Mouse (Mus musculus) megakaryocyte, embryonic 14.5 days (primary cell): ENCODE measurements around the gene Lsm12. TPM values are rescaled to one million over a fixed set of nuclear protein-coding genes. Genes with fewer than 3 reads are reported as not detected.
"Not testable (repeated sequence)": the region's sequence is repeated elsewhere in the genome, so short reads cannot be mapped to it uniquely, and the experiment has no call there.

Experiments
- H3K27me3 ChIP-seq: replicated peaks from 2 replicates; pipeline ENCODE3; 2012; ENCODE audit warnings: inconsistent platforms
- H3K36me3 ChIP-seq: replicated peaks from 2 replicates; pipeline ENCODE3; 2012; ENCODE audit warnings: low read length, inconsistent platforms, mixed read lengths
- H3K4me1 ChIP-seq: 2 replicates; pipeline ENCODE4 v1.6.1; 2012; ENCODE audit warnings: inconsistent platforms
- H3K4me3 ChIP-seq: replicated peaks from 2 replicates; pipeline ENCODE3; 2012; ENCODE audit warnings: moderate library complexity, mild to moderate bottlenecking, inconsistent platforms
- H3K9me3 ChIP-seq: 2 replicates; pipeline ENCODE4 v1.6.1; 2012; ENCODE audit warnings: inconsistent platforms
- FLI1 ChIP-seq: IDR thresholded peaks from 2 replicates; pipeline ENCODE4 v1.6.1; 2012; ENCODE audit warnings: low read length, inconsistent platforms, mixed read lengths
- GATA1 ChIP-seq: IDR thresholded peaks from 3 replicates; pipeline ENCODE4 v1.6.1; 2012; ENCODE audit warnings: mixed read lengths, low read length, inconsistent platforms, borderline replicate concordance
- polyA plus RNA-seq: library from polyadenylated mRNA; stranded (reverse); fragments of >175 nt; gene quantifications from 2 replicates; pipeline ENCODE4 v1.2.3, GENCODE M21; 2012; ENCODE audit warnings: low replicate concordance; ENCODE audit not compliant: insufficient read depth

Gene Lsm12
- polyA plus RNA-seq, 1 experiment, result 120 TPM

DNA sequence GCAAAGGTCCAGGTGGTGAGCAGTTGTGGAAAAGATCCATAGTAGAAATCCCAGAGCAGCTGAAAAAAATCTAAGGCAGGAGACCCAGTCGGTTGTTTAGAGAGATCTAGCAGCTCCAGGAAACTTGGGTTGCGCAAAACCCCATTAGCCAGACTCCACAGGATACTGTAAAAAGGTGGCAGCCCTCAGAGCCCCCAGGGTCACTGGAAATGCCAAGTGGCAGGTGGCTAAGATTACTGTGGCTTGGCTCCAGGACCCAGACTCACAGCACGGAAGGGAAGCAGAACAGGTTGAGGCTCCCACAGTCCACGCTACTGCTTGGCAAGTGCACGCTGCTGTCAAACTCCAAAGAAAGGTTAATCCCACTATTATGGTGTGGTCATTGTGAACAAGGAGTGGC lies 25.3 kb downstream of the Lsm12 start:
- no peaks in the 10 kb centered on the region for H3K9me3 ChIP-seq
- peaks cover 52% of the 10 kb centered on the region for H3K4me1 ChIP-seq
- TF ChIP-seq FLI1 (no peak), GATA1 (no peak)
- no peak overlapping the region for H3K4me3 ChIP-seq
- H3K27me3 ChIP-seq, result no peaks in the 10 kb centered on the region
- peaks cover 42% of the 10 kb centered on the region for H3K36me3 ChIP-seq

DNA sequence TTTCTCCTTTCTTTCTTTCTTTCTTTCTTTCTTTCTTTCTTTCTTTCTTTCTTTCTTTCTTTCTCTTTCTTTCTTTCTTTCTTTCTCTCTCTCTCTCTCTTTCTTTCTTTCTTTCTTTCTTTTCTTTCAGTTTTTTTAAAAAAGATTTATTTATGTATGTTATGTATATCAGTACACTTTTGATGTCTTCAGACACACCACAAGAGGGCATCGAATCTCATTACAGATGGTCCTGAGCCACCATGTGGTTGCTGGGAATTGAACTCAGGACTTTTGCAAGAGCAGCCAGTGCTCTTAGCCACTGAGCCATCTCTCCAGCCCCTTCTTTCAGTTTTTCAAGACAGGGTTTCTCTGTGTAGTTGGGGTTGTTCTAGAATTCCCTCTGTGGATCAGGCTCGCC lies 27.1 kb downstream of the Lsm12 start:
- not testable (repeated sequence) for H3K4me3 ChIP-seq, H3K9me3 ChIP-seq
- peaks cover 43% of the 10 kb centered on the region for H3K36me3 ChIP-seq

DNA sequence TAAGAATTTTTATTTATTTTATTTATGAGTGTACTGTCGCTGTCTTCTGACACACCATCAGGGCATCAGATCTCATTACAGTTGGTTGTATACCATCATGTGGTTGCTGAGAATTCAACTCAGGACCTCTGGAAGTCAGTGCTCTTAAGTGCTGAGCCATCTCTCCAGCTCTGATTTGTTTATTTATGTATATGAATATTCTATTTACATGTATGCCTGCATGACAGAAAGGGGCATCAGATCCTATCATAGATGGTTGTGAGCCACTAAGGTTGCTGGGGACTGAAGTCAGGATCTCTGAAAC lies 28.4 kb downstream of the Lsm12 start:
- Histone ChIP-seq H3K4me3 (peak overlapping the region; percentile 33), H3K36me3 (peaks cover 39% of the 10 kb centered on the region), H3K9me3 (no peaks in the 10 kb centered on the region), H3K4me1 (peaks cover 51% of the 10 kb centered on the region), H3K27me3 (no peaks in the 10 kb centered on the region)
- no peak for TF ChIP-seq FLI1
- TF ChIP-seq GATA1, result no peak

More for the DNA sequence above, 27.1 kb downstream of the Lsm12 start:
- H3K4me1 ChIP-seq, result peaks cover 45% of the 10 kb centered on the region
- H3K27me3 ChIP-seq, result not testable (repeated sequence)

DNA sequence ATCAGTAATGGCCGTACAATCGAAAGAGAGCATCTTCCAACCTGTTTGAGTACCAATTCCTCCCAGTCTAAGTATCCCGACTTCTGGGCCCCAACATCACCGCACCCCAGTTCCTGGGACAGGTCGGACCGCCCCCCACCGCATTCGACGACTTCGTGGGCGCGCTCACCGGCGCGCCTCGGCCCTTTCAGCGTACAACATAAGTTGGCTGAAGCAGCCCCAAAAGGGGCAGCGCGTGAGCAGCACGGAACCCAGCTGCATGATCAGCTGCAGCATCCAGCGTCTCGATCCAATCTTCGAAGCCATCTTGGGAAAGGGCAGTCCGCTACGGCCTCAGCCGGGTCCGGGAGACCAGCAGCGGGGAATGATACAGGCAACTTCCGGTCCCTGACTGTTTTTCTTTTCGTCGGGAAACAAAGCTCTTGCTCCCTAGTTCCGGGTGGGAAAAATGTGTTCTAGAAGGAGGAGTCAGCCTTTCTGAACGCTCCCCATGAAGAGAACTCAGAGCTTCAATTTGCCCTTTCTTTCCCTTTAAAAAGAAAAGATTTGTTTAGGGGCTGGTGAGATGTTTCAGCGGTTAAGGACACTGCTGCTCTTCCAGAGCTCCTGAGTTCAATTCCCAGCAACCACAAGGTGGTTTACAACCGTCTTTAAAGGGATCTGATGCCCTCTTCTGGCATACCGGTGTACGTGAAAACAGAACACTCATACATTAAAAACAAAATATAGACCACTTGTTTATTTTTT lies 28.9 kb downstream of the Lsm12 start, which contains the start of gene Tmem101:
Tmem101 (minus strand) TSS at position 366 of the 747 bp plus-strand sequence.
- no peaks in the 10 kb centered on the region for H3K27me3 ChIP-seq
- no peaks in the 10 kb centered on the region for H3K9me3 ChIP-seq
- H3K4me1 ChIP-seq, result peaks cover 53% of the 10 kb centered on the region
- peaks cover 34% of the 10 kb centered on the region for H3K36me3 ChIP-seq
- peak within 1 kb of the TSS; percentile 98 for H3K4me3 ChIP-seq
- peak; percentile 11; the same call in 1 of the 2 replicates for TF ChIP-seq FLI1
- TF ChIP-seq GATA1, result no peak

DNA sequence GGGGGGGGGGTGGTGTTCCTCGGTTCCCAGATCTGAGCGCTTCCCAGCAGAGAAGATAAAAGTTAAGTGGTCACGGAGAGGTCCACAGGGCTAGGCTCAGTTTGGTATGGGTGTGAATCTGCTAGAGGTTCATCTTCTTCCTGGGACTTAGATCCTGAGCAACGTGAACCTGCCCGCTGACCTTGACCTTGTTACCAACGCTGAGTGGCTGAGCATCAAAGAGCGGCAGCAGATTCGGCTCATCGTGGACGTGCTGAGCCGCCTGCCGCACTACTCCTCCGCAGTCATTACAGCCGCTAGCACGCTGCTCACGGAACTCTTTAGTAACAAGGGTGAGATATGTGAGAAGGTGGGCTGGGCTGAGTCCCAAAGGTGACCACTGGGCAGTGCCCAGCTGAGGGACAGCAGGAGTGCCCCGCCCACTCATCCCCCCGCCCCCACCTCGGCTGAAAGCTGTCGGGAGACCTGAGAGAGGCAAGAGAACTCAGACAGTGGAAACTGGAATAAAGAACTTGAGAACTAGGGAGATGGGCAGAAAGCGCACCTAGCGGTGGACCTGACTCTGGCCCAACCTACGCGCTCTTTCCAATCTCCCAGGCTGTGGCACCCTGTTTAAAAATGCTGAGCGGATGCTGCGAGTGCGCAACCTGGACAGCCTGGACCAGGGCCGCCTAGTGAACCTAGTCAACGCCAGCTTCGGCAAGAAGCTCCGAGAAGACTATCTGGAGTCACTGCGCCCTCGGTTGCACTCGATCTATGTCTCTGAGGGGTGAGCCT lies 37.7 kb downstream of the Lsm12 start:
- peaks cover 42% of the 10 kb centered on the region for H3K4me1 ChIP-seq
- peaks cover 71% of the 10 kb centered on the region for H3K27me3 ChIP-seq
- peaks cover 2% of the 10 kb centered on the region for H3K36me3 ChIP-seq
- TF ChIP-seq GATA1 (no peak), FLI1 (no peak)
- H3K4me3 ChIP-seq, result peak overlapping the region; percentile 56
- no peaks in the 10 kb centered on the region for H3K9me3 ChIP-seq

DNA sequence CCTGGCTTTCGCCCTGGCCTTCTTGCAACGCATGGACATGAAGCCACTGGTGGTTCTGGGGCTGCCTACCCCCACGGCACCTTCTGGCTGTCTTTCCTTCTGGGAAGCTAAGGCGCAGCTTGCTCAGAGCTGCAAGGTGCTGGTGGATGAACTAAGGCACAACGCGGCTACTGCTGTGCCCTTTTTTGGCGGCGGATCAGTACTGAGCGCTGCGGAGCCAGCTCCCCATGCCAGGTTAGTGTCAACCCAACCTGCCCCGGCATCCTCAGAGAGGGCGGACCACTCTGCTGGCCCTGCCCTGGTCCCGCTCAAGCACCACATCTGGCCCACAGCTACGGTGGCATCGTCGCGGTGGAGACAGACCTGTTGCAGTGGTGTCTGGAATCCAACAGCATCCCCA lies 38.6 kb downstream of the Lsm12 start:
- peak overlapping the region; percentile 65 for H3K4me3 ChIP-seq
- no peaks in the 10 kb centered on the region for H3K9me3 ChIP-seq
- H3K4me1 ChIP-seq, result peaks cover 34% of the 10 kb centered on the region
- H3K27me3 ChIP-seq, result peaks cover 73% of the 10 kb centered on the region
- no peaks in the 10 kb centered on the region for H3K36me3 ChIP-seq
- TF ChIP-seq GATA1 (no peak), FLI1 (no peak)

DNA sequence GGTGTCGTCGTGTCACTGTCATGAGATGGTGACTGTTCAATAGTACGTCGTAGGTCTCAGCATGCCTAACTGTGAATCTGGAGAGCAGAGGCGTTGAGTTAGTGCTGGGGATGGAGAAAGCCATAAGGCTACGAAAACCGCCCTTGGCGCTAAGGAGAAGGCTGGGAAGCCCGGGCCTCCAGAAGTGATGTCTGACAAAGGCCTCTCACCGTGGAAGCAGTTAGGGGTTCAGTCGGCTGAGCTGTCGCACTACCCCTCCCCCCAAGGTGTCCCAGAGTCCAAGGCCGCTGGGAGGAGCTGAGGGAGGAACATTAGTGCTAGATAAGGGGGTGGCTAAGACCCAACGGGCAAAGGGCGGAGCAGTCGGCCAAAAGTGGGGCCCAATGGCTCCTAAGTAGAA lies 39.1 kb downstream of the Lsm12 start:
- Histone ChIP-seq H3K36me3 (no peaks in the 10 kb centered on the region), H3K27me3 (peaks cover 73% of the 10 kb centered on the region), H3K9me3 (no peaks in the 10 kb centered on the region), H3K4me3 (peak overlapping the region; percentile 85), H3K4me1 (peaks cover 33% of the 10 kb centered on the region)
- TF ChIP-seq GATA1, result no peak
- TF ChIP-seq FLI1, result no peak

DNA sequence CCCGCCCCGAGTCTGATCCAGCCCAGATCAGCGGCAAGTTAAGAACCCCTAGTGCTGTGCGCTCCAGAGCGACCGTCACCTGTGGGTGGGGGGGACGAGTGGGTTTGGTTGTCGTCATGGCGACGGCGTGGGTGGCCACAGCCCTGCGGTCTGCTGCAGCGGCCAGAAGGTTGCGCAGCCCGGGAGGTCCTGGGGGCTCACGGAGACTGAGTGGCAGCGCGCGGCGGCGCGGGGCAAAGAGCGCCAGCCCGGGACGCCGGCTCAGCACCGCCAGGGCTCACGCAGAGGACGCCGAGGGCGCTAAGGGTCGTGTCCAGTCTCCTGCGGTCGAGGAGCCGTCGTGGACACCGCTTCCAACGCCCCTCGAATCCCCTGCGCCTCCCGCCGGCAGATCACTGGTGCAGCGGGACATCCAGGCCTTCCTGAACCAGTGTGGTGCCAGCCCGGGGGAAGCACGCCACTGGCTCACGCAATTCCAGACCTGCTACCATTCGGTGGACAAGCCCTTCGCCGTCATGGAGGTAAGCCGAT lies 39.6 kb downstream of the Lsm12 start, which contains the start of gene Nags:
Nags (plus strand) TSS at position 43 of the 531 bp plus-strand sequence.
- Histone ChIP-seq H3K4me3 (peak within 1 kb of the TSS; percentile 85), H3K27me3 (peaks cover 70% of the 10 kb centered on the region), H3K9me3 (no peaks in the 10 kb centered on the region)

DNA sequence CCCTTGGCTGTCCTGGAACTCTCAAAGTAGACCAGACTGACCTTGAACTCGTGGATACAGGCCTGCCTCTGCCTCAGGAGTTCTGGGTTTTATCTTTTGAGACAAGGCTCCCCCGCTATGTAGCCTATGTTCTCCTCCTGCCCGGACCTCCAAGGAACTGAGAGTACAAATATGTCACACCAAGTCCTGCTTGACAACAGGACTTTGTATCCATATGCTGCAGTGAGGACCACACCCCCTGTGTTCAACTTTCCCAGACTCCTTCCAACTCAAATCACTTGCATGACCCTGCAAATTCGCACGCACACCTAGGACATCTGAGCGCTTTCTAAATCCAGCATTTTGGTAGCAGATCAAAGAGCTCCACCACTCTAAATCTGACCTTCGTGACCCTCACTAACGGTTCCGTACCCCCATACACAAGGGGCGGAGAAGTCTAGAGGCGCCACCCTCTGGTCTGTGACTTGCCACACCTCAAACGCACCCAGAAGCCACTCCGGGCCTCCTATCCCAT lies 40.1 kb downstream of the Lsm12 start:
- H3K27me3 ChIP-seq, result peaks cover 70% of the 10 kb centered on the region
- no peaks in the 10 kb centered on the region for H3K36me3 ChIP-seq
- H3K4me1 ChIP-seq, result peaks cover 33% of the 10 kb centered on the region
- no peaks in the 10 kb centered on the region for H3K9me3 ChIP-seq
- H3K4me3 ChIP-seq, result peak overlapping the region; percentile 85
- no peak for TF ChIP-seq GATA1
- TF ChIP-seq FLI1, result no peak

More for the DNA sequence above, 39.6 kb downstream of the Lsm12 start, which contains the start of gene Nags:
- Histone ChIP-seq H3K4me1 (peaks cover 33% of the 10 kb centered on the region), H3K36me3 (no peaks in the 10 kb centered on the region)
- TF ChIP-seq FLI1 (no peak), GATA1 (no peak)

DNA sequence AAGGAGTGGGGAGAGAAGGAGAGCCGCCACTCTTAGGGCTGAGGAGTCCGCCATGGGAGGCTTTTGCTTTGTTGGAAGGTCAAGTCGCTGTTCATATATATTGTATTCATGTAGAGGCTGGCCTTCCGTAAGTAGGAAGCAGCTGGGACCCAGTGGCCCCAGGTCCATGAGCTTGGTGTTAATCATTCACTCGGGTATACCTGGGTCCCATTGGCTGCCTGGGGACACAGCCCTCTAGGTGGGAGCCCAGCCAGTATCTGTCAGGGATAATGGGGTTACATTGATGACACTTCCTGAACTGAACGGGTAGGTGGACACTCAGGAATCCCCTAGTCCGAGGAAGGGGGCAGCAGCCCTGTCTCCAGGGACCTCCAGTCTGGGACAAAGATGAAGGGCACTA lies 42.7 kb downstream of the Lsm12 start:
- Histone ChIP-seq H3K9me3 (no peaks in the 10 kb centered on the region), H3K4me1 (peaks cover 32% of the 10 kb centered on the region), H3K27me3 (peaks cover 57% of the 10 kb centered on the region), H3K36me3 (no peaks in the 10 kb centered on the region), H3K4me3 (no peak overlapping the region)
- TF ChIP-seq GATA1, result no peak
- TF ChIP-seq FLI1, result no peak
